Mouse (Mus musculus) spleen, adult 12 weeks (tissue): ENCODE data around the gene Syf2.
"Not testable (repeated sequence)": the region's sequence is repeated elsewhere in the genome, so short reads cannot be mapped to it uniquely, and the experiment has no call there.

Experiments used
- DNase-seq: peaks from one replicate; pipeline ENCODE4 v3.0.0; 2022; ENCODE audit warnings: low spot score

Gene Syf2

DNA sequence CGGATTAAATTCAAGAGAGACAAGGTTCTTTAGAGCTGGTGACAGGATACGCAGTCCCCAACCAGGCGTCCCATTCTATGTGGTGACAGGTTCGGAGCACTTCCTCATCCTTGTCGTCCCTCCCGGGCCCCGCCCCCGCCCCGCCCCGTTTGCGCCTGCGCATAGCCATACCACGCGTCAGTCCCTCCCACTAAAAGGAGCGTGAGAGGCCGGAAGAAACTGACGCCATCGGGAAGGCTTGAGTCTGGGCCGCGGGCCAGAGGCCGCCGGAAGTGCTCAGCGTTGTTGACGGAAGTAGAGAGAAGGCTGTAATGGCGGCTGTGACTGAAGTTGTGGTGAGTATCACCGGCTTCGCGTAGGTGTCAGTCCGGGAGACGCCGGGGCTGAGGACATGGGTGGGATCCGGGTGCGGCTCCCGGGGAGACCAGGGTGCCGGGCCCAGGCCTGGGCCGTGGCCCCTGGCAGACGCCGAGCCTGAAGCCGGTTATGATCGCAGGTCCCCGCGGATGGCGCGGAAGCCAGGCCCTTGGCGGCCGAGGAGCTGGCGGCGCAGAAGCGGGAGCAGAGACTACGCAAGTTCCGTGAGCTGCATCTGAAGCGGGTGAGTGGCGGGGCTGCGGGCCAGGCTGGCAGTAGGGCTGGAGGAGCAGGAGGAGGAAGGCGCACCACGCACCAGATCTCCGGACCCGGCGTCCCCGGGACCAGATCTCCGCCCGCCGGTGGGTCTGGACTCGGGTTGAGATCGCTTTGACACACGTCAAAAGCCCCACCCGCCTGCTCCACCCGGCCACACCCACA, at the start of gene Syf2:
Syf2 (plus strand) TSS at position 215 of the 798 bp plus-strand sequence.
- DNase-seq = peak; percentile 84

DNA sequence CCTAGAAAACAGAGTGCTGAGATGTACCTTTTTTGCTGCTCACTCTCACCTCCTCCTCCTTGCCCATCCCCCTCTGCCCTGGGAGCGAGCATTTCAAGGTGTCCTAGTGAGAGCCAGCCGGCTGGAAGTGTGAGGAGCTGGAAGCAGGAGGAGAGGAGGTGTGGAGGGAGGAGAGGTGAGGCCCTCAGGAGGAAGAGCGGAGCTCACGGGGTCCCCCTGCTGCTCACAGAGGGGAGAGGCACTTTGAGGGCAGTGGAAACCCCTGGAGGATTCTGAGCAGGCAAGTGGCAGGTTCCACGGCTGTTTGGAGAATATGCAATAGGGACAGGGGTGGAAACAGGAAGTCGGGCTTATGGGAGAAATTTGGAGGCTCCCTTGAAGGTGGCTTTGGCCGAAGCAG, 47.4 kb upstream of the Syf2 start:
- peak; percentile 29 for DNase-seq

DNA sequence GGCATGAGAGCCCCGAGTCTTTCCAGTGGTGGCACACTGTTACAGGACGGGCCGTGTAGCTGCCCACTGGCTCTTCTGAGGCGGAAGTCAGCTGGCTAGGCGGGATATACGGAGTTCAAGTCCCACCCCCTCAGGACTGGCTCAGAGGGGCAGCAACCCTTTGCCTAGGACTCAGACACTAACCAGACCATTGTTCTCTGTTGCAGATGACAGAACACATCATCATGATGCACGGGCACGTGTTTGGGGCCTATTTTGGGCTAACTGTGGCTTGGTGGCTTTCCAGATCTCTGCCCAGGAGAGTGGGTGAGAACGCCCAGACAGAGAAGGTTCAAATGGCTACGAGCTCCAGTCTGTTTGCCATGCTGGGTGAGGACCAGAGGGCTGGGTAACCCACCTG, 46.9 kb upstream of the Syf2 start:
- no peak for DNase-seq

DNA sequence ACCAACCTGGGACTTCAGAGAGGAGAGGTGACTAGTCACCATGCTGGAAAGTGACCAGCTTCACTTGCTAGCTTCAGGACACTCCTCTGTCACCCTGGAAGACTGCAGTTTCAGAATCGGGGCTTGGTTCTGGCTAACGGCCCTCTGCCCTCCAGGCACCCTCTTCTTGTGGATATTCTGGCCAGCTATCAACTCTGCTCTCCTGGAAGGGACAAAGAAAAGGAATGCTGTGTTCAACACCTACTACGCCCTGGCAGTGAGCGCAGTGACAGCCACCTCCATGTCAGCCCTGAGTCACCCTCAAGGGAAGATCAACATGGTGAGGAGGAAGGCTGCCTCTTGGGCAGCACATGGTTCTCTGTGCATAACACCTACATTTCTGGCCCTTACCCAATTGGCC, 46.3 kb upstream of the Syf2 start:
- no peak for DNase-seq

DNA sequence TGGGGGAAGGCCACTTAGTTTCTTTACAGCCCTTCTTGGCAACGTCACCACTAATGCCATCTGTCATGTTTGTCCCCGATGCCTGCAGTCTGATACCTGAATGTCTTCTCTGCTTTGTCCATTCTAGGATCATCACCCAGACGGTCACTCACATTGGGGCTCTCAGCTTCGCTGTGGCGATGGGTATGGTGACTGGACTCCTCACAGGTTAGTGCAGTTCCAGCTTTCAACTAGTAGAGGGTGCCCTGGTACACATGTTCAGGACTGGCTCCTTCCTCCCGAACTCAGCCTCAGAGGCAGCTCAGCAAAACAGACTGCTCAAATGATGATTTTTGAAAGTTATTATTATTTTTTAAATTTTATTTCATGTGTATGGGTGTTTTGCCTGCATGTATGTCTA, 38.6 kb upstream of the Syf2 start:
- DNase-seq = no peak

DNA sequence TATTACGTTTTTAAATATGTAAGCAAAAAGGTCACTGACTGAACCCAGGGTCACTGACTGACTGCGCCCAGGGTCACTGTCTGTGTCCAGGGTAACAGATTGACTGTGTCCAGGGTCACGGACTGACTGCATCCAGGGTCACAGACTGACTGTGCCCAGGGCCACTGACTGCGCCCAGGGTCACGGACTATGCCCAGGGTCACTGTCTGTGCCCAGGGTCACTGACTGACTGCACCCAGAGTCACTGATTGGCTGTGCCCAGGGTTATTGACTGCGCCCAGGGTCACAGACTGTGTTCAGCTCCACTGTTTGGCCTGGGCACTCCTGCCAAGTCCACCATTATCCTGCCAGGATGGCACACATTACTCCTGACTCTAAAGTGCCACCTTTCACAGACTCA, 33.4 kb upstream of the Syf2 start:
- no peak for DNase-seq

DNA sequence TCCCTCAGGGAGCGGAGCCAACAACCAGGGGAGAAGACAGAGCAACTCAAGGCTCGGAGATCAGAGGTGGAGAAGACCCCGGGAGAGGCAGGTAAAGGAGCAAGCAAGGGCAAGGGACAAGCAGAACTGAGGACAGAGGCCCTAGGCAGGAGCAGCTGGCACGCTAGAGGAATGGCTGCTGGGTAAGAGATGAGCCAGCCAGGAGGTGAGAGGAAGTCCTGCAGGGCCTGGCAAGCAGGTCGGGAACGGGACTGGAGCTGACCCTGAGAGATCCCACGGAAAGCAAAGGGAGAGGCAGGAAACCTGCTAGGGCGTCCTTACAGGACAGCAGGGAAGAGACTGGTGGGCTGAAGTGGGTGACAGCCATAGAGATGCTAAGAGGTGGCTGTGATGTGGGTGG, 29.6 kb upstream of the Syf2 start:
- DNase-seq = no peak

DNA sequence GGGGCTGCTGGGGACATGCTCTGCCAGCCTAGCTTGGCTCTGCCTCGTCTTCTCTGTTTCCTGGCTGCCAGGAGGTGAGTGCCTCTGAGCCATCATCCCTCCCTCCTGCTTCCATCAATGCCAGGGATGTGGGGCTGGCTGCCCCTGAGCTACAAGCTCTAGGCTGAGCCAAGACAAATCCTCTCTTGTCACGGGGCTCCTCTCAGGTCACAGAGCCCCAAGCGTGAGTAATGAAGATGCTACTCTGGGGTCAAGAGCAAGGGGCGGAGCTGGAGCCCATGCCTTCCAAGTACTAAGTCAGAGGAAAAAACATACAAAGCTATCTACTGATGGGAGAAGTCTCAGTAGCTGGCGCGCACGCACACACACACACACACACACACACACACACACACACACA, 27.7 kb upstream of the Syf2 start:
- DNase-seq = no peak

DNA sequence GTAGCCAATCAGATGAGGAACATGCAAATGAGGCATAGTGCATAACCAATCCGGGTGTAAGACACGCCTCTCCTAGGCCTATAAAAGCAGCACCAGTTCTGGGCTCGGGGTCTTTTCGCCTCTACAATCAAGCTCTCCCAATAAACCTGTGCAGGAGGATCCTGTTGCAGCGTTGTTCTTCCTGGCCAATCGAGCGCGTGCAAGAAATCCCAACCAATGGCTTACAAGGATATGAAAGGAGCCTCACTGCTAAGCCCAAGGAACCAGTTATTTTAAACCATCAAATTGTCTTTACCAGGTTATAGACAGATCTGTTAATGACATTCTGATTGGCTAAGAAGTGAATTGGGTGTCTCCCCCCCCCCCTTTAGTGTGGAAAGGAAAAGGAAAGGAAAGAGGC, 19.3 kb upstream of the Syf2 start:
- DNase-seq = not testable (repeated sequence)

DNA sequence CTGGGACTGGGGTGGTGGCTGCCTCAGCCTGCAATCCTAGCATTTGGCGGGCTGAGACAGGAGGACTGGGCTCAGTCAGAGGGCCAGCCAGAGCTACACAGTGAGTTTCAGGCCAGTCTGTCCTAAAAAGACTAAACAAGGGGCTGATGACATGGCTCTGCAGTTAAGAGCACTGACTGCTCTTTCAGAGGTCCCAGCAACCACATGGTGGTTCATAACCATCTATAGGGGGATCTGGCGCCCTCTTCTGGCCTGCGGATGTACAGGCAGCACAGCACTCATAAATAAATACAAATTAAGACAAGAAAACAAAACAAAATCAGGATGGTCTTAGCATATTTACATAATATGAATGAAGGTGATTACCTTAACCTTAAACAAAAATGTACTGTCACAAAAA, 17.3 kb upstream of the Syf2 start:
- peak; percentile 74 for DNase-seq

DNA sequence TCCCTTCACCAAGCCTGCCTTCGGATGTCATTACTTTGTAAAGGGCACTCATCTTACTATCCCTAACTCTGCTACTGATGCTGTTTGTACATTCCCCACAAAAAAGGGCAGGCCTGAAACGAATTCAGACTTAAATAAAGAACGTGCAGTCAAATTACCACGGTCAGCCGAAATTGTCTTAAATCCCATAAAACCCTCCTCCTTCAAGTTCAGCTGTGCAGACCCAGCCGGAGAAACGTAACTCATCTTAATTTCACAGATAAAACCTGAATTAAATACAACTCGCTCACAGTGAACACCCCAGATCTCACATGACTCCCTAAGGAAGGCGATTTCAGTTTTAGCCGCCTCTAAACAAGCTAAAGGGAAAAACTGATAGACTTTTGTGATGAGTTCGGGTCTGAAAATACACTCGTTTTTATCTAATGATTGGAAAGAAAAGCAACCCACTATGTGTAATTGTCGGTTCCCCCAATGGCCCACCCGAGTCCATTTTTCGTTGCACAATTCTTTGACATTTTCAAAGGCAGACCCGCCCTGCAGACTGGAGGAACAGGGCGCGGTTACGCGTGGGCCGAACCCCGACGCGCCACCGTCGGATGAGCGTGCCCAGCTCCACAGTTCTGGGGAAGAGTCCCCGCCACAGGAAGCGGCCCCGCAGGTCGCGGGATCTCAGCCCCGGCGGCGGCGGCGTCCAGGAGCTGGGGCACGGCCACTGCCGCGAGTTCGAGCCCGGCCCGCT, 16.4 kb upstream of the Syf2 start:
- no peak for DNase-seq

DNA sequence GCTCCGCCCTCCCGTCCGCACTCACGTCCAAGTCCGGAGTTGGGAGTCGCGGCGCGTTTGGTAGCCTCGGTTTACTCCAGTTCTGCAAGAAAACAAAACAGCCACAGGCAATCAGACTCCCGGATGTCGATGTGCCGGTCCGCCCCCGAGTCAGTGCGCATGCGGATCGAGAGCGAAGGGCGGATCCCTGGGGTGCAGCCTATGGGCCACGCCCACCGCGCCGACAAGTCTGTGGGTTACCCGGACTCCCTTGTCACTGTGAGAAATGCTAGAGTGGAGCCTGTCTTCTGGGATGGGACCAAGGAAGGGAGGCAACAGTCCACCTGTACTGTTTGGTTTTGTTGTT, 15.9 kb upstream of the Syf2 start, which contains the start of gene Tmem50a:
Tmem50a (minus strand) TSS at position 161 of the 346 bp plus-strand sequence.
- peak; percentile 94 for DNase-seq

DNA sequence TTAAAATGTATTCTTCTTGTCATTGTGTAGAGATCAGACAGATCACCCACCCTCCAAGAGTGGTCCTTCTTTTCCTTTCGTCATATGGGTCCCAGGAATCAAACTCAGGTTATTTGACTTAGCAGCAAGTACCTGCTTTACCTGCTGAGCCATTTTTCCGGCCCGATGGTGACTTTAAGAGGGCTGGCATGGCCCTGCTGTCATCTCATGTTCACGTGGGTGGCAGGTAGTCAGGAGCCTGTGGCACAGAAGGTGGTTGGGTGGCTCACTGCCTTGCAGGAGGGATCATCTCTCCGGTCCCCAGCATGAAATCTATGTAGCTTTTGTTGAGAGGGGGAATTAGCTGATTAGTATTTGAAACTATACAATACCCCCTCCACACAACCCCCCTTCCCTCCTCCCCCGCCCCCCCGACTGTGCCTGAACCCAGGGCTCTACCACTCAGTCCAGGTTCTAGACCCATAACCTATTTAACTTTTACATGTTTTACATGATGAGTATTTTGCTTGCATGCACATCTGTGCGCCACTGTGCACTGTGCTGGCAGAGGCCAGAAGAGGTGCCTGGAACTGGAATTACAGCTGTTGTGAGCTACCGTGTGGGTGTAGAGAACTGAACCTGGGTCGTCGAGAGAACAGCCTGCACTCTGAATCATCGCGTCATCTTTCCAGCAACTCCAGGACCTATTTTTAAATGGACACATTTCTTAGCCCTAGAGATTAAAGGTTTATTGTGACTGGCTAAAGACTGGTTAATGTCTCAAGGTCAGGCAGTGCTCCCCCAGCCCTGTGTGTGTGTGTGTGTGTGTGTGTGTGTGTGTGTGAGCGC, 15.3 kb upstream of the Syf2 start:
- no peak for DNase-seq

DNA sequence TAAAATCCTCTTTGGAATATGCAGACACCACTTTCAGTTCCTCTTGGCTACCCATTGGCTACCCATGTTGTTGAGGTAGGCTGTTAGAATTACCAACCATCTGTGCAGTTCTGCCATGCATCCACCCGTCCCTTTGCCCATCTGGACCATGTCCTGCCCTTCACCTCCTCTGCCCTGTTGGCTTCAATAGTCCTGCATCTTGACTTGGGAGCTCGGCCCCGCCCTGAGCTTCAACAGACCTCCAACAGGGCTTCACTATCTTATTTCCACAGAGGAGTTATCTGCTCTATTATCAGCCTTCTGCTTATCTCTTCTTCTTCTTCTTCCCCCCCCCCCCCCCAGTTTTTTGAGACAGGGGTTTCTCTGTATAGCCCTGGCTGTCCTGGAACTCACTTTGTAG, 13.5 kb upstream of the Syf2 start:
- DNase-seq = no peak

DNA sequence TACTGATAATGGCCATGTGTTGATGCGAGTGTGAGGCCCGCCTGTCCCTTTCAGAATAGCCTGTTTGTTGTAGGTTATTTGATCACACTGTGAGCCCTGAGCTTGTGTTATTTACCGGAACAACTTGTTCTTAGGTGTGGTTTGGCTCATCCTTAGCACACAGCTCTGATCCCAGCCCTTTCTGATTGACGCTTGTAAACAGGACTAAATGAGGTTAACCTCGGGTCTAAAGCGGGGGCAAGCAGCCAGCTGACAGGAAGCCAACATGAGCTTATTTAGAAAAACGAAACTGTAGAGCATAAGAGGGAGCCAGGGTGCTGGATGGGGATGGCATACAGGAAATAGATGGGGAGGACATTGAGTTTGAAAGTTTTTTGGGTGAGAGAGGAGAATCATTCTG, 12.3 kb upstream of the Syf2 start:
- DNase-seq = no peak

DNA sequence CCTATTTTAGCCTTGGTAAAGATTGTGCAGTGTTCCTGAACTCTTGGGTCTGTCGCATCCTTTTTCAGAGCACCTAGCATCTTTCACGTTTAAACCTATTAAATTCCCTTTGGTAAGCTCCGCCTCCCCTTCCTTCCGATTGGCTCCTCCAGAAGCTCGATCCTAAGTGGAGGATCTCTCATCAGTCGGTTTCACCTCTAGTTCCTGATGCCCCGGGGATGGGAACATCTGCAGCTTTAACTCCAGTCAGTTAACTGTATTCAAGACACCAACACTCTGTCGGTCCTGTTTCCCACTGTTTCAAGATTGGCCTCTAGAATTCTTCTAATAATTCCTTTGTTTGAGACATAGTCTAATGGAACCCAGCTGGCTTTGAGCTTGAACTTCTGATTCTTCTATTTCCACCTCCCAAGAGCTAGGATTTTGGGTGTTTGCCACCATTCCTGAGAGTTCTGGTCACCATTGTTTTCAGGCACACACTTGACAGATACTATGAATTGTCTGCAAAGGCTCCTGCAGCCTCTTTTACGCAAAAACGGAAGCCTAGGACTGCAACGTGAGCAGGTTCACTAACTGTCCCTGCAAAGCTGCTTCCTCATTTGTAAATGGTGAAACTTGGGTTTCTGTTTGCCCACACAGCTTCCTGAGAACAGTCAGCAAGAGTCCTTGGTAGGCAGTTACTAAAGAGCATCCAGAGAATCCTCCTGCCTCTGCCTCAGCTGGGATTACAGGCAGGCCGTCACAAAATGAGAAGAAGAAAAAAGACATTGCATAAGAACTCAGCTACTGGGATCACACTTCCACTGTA, 10.8 kb upstream of the Syf2 start:
- no peak for DNase-seq

DNA sequence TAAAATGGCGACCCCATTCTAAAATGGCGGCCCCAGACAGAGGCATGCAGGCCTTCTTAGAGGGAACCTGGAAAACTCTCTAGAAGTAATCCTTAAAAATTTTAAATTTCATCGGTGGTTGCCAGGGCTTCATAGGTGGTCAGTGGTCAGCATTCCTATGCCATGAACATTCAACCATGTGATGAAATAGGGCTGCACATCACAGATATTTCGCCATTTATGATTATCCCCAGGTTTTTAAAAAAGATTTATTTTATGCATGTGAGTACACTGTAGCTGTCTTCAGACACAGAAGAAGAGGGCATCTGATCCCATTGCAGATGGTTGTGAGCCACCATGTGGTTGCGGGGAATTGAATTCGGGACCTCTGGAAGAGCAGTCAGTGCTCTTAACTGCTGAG, 10.1 kb upstream of the Syf2 start:
- DNase-seq = no peak

DNA sequence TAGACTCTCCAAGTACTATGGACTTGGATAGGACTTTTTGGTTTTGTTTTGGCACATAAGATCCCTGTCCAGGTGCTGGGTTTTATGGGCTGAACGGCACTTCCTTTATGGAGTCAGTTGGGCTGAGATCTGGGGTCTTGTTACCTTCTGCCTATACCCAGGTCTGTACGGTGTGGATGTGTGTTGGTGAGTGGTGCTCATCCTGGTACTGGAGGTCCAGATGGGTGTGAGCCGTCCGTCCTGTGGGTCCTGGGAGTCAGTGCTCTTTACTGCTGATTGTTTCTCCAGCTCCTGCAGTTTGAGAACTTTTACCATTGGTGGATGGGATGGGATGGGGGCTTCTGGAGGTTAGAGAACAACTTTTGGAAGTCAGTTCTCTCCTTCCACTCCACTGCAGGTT, 9.0 kb upstream of the Syf2 start:
- DNase-seq = no peak

DNA sequence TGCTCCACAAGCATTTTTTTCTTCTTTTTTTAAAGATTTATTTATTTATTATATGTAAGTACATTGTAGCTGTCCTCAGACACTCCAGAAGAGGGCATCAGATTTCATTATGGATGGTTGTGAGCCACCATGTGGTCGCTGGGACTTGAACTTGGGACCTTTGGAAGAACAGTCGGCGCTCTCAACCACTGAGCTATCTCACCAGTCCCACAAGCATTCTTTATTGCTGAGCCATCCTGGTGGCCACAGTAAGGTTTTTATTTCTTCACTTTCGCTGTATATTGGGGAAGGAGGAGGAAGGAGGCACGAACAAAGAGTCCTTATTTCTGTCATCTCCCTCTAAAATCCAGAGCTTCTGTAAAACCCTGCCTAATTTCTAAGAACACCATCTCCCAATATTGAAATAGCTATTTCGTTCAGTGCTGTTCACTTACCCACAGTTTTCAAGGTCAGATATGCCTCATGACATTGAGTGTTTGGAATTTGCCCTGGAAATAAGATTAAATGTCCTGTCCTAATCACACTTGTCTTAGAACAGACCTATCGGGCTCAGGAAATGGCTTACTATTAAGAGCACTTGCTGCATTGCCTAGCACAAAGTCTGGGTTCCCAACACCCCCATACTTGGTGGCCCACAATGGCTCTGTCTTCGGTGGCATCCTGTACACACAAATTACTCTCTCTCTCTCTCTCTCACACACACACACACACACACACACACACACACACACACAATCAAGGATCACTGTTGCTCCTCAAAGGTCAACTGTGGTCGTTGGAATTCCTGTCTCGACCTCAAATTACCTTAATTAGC, 8.4 kb upstream of the Syf2 start:
- DNase-seq = no peak

DNA sequence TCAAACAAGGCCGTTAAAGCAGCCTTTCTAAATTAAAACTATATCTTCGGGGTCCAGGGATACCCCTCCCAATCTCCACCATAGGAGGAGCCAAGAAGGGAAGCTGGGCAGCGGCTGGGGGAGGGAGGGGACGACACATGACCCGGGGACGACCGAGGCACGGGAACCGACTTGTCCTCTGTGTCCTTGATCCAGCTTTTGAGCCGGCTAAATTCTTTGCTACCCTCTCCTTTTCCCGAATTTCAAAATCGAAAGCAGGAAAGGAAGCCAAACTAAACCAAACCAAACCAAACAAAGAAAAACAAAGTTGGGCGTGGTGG, 7.8 kb upstream of the Syf2 start:
- peak; percentile 49 for DNase-seq
